Mouse (Mus musculus) cerebellum, adult 2 months (tissue): ENCODE measurements around the gene Olfr1373. TPM values are rescaled to one million over a fixed set of nuclear protein-coding genes. Genes with fewer than 3 reads are reported as not detected.
"Not testable (repeated sequence)": the region's sequence is repeated elsewhere in the genome, so short reads cannot be mapped to it uniquely, and the experiment has no call there.

ENCODE experiments used
- DNase-seq, 2 experiments: peaks; one replicate each; pipeline ENCODE4 v3.0.0; 2021
- H3K27ac ChIP-seq: fragments of 200-500 bp; 2 replicates; pipeline ENCODE4 v1.5.1; 2012; ENCODE audit warnings: low read length, control low read depth, inconsistent platforms; ENCODE audit not compliant: insufficient read depth
- H3K27me3 ChIP-seq: fragments of 200-500 bp; 2 replicates; pipeline ENCODE4 v1.6.1; 2012; ENCODE audit warnings: inconsistent platforms, mild to moderate bottlenecking, low read length, moderate library complexity; ENCODE audit not compliant: control insufficient read depth, insufficient read depth
- H3K4me1 ChIP-seq: fragments of 200-500 bp; 2 replicates; pipeline ENCODE4 v1.6.1; 2011; ENCODE audit warnings: low read length; ENCODE audit not compliant: control insufficient read depth, insufficient read depth
- H3K4me3 ChIP-seq: fragments of 200-500 bp; replicated peaks from 2 replicates; pipeline ENCODE3; 2011; ENCODE audit warnings: mild to moderate bottlenecking, low read depth, low read length, control low read depth; ENCODE audit not compliant: insufficient read depth
- CTCF ChIP-seq: fragments of 200-500 bp; IDR thresholded peaks from 2 replicates; pipeline ENCODE4 v1.5.1; 2011; ENCODE audit warnings: low read depth, mild to moderate bottlenecking, control low read depth, low read length, moderate library complexity, borderline replicate concordance; ENCODE audit not compliant: insufficient read depth
- POLR2A ChIP-seq: fragments of 200-500 bp; IDR thresholded peaks from 2 replicates; pipeline ENCODE4 v1.6.1; 2011; ENCODE audit warnings: low read length, control low read depth, borderline replicate concordance; ENCODE audit not compliant: insufficient read depth
- WGBS: fragments of 180-500 bp; shearing (Covaris S2); methylation state at CpG from one replicate; pipeline ENCODE4 v1.1.7; 2018; 5-methylcytosine and 5-hydroxymethylcytosine counted together
- polyA plus RNA-seq: library from polyadenylated mRNA; depleted of rRNA; stranded (reverse); fragments of >200 nt; gene quantifications from 2 replicates; pipeline ENCODE4 v1.2.3, GENCODE M21; 2012

The Olfr1373 gene
- polyA plus RNA-seq, 1 experiment: not detected

GRCm38 (mm10) chr11:52129621-52130450 lies 15.5 kb downstream of the Olfr1373 start:
- no peak for TF ChIP-seq CTCF
- no peak for TF ChIP-seq POLR2A
- H3K4me1 ChIP-seq: 0 out of 2 replicates have a peak, but pooled peaks cover 2% of the 10 kb centered on the region
- no peaks in the 10 kb centered on the region for H3K27me3 ChIP-seq
- no peak overlapping the region for H3K4me3 ChIP-seq
- DNase-seq: no peak
- 34% methylated on average over 10 of the region's 10 CpGs for WGBS
- no peak overlapping the region for H3K27ac ChIP-seq

GRCm38 (mm10) chr11:52129171-52129570 lies 16.2 kb downstream of the Olfr1373 start:
- no peak for DNase-seq
- WGBS: 23% methylated on average over 3 of the region's 3 CpGs
- H3K27ac ChIP-seq: no peak overlapping the region
- no peak overlapping the region for H3K4me3 ChIP-seq
- no peaks in the 10 kb centered on the region for H3K27me3 ChIP-seq
- H3K4me1 ChIP-seq: 0 out of 2 replicates have a peak, but pooled peaks cover 2% of the 10 kb centered on the region
- no peak for TF ChIP-seq POLR2A
- TF ChIP-seq CTCF: peak; percentile 29; the same call in 1 of the 2 replicates

- no peak overlapping the region for H3K27ac ChIP-seq
- H3K4me1 ChIP-seq: 0 out of 2 replicates have a peak, but pooled peaks cover 2% of the 10 kb centered on the region
- no peaks in the 10 kb centered on the region for H3K27me3 ChIP-seq
- WGBS: 45% methylated on average over 5 of the region's 5 CpGs
- TF ChIP-seq CTCF: no peak
- TF ChIP-seq POLR2A: no peak
- no peak overlapping the region for H3K4me3 ChIP-seq
- DNase-seq: no peak
Observed at GRCm38 (mm10) chr11:52128316-52129061, 16.8 kb downstream of the Olfr1373 start.

DNA sequence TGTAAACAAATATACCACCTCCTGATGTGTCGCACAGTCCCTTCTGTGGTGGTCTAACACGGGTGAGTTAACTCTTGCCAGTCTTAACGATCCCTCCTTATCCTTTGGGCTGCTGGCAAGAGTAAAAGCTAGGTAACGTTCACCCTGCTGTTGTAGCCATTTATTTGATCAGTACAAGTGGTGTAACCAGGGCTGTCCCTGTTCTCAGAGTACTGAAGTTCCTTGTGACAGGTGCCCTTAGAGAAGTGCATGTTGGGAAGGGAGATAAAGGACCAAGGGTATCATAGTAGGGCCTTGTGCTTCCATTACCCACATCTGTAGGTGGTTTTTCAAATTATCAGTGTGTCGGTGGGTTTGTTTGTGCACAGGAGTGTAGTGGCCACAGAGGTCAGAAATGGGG lies 17.6 kb downstream of the Olfr1373 start:
- H3K27ac ChIP-seq: no peak overlapping the region
- WGBS: 74% methylated on average over 5 of the region's 5 CpGs

DNA sequence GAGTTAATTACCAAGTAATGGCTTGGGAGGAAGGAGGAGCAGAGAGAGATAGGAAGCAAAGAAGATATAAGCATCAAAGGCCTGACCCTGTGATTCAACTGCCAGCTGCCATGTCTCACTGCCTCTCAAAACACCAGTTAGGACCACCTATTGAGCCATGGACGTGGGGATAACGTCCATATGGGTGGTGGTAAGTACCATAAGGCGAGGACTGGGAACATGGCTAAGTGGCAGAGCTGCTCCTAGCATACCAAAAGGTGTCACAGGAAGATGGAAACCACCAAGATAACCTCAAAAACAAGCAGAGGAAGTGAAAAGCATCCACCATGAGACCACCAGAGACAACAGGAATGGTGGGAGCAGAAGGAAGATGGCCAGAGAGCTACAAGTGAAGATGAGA lies 18.2 kb downstream of the Olfr1373 start:
- H3K4me3 ChIP-seq: no peak overlapping the region
- H3K4me1 ChIP-seq: 0 out of 2 replicates have a peak, but pooled peaks cover 2% of the 10 kb centered on the region
- no peaks in the 10 kb centered on the region for H3K27me3 ChIP-seq
- TF ChIP-seq POLR2A (no peak), CTCF (no peak)
- H3K27ac ChIP-seq: no peak overlapping the region
- DNase-seq: no peak
- WGBS: 46% methylated on average over 3 of the region's 3 CpGs

More for the DNA sequence above, 17.6 kb downstream of the Olfr1373 start:
- no peak for DNase-seq
- Histone ChIP-seq H3K4me1 (0 out of 2 replicates have a peak, but pooled peaks cover 2% of the 10 kb centered on the region), H3K4me3 (no peak overlapping the region), H3K27me3 (no peaks in the 10 kb centered on the region)
- TF ChIP-seq POLR2A: no peak
- TF ChIP-seq CTCF: no peak

GRCm38 (mm10) chr11:52124468-52124867 lies 20.9 kb downstream of the Olfr1373 start:
- 94% methylated on average over 4 of the region's 4 CpGs for WGBS
- Histone ChIP-seq H3K4me3 (no peak overlapping the region), H3K27ac (no peak overlapping the region), H3K4me1 (0 out of 2 replicates have a peak, but pooled peaks cover 2% of the 10 kb centered on the region), H3K27me3 (no peaks in the 10 kb centered on the region)
- no peak for DNase-seq
- TF ChIP-seq CTCF (no peak), POLR2A (no peak)

GRCm38 (mm10) chr11:52122045-52122444 lies 23.3 kb downstream of the Olfr1373 start:
- H3K27ac ChIP-seq: no peak overlapping the region
- no peak for TF ChIP-seq CTCF
- no peak for TF ChIP-seq POLR2A
- 87% methylated on average over 6 of the region's 6 CpGs for WGBS

GRCm38 (mm10) chr11:52120415-52120814 lies 24.9 kb downstream of the Olfr1373 start:
- H3K4me3 ChIP-seq, H3K4me1 ChIP-seq, H3K27me3 ChIP-seq, H3K27ac ChIP-seq, DNase-seq: not testable (repeated sequence)
- peak; percentile 25; the same call in 1 of the 2 replicates for TF ChIP-seq CTCF

More at GRCm38 (mm10) chr11:52122045-52122444, 23.3 kb downstream of the Olfr1373 start:
- Histone ChIP-seq H3K4me1 (0 out of 2 replicates have a peak, but pooled peaks cover 2% of the 10 kb centered on the region), H3K27me3 (no peaks in the 10 kb centered on the region), H3K4me3 (no peak overlapping the region)
- no peak for DNase-seq
